Mouse (Mus musculus): ENCODE results near the gene Ndufs3.

Ndufs3 gene

DNA sequence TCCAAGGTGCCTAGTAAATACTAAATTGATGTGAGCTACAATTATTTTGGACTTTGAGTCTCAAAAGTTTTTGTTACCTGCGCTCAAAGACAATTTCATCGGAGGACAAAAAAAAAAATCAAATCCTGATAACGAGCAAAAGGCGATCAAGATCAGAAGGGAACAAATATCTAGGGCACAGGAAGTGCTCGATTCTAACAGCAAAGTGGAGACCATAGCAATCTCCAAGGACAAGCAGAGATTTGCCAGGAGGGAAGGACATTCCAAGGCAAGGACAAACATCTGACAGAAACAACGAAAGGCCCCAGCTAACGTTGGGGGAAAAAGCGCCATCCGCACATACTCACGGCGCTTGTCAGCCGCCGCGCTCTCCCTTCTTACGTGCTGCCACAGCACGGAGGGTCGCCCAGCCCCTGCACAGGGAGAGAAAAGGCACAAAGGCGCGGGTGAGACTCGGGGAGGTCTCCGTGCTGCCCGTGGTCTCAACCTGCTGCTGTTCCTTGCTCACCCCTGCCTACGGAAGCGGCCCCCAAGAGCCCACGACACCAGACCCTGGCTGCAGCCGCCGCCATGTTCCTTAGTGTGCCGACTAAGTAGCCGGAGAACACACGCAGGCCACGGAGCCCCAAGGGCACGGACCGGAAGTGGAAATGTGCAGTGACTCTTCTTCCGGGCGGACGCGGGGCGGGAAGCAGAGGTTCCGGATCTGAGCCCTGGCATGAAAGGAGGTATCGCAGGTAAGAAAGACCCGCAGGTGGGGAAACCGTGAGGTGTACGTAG lies at the start of gene Ndufs3, which contains the start of gene Kbtbd4:
Gene Ndufs3 (minus strand): TSS at position 752 of the 780 bp plus-strand sequence.
Gene Kbtbd4 (plus strand): TSS at position 665 of the 780 bp plus-strand sequence.
- in situ Hi-C loops (cut with MboI, MseI): no loop called here

DNA sequence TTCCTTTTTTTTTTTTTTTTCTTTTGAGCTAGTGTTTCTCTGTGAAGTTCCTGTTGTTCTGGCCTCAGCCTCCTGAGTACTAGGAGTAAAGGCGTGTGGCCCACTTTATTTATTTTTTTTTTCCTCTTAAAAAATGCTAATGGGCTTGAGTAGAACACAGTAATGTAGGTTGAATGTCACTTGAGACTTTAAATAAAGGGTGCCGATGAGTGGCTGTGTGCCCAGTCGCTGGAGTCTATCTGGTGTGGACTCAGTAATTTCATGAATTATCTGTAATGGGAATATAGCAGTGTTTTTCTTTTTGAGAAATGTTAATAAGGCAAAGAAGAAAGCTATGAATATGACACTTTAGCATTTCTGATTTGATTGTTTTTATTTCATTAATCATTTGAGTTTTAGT lies 48.8 kb upstream of the Ndufs3 start:
- in situ Hi-C loops (cut with MboI, MseI): no loop called here

DNA sequence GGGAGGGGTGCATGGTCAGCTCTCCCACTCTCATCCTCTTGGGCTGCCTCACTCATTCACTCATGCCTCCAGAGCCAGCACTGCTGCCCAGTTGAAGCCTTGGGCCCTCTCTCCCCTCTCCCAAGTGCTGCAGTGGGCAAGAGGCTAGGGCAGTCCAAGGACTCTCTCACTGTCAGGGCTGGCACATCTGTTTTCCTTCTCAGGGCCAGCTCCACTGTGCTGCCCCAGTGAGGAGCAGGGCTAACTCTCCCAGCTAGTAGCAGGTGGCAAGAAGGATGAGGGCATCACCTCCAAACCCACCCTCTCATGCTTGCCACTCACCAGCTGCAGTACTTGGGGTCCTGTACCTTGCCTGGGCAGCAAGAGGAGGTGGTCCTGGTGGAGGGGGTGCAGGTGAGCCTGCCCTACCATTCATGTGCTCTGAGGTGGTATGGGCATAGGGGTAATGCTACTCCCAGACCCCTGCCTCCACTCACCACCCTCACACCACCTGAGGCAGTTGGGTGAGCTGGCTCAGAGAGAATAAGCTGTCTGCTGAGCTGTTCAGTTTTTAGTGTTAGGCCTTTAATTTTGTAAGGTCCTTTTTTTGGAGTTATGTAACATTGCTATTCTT lies 46.1 kb upstream of the Ndufs3 start:
- in situ Hi-C loops (cut with MboI, MseI): no loop called here

DNA sequence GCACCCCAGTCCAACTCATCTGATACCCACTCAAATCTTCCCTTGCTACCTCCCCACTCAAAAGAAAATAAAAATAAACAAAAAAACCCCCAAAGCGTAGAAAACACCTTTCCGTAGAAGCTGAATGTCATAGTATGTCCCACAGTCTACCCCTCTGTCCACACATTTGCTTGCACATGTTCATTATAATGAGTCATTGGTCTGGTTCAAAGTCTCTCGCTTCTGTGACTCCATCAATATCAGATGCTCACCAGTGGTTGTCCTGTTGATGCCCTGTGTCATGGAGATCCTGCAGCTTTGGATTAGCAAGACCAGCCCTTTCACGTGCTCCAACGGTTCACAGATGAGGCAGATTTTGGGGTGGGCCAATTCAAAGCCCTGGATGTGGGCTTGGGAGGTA lies 45.5 kb upstream of the Ndufs3 start:
- in situ Hi-C loops (cut with MboI, MseI): no loop called here

DNA sequence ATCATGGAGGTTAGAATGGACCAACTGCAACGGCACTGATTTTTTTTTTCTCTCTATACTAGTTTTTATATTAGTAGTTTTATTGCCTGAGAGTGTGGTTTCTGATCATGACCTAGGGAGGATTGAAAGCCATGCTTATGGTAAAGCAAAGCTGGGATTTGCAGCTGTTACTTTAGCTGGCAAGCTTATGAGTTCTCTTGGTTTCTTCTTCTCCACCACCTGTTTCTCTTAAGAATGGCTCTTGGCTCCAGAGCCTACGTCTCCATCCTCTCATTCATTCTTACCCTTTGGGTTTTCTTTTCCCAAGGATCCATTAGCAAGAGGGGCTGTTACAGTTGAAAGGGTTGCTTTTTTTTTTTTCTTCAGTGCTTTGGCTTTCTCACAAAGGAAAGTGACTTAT lies 37.1 kb upstream of the Ndufs3 start:
- in situ Hi-C loops (cut with MboI, MseI): loop anchor here (5.0 kb wide), 1 partner anchor 36 kb away; no protein-coding TSS in a partner anchor

DNA sequence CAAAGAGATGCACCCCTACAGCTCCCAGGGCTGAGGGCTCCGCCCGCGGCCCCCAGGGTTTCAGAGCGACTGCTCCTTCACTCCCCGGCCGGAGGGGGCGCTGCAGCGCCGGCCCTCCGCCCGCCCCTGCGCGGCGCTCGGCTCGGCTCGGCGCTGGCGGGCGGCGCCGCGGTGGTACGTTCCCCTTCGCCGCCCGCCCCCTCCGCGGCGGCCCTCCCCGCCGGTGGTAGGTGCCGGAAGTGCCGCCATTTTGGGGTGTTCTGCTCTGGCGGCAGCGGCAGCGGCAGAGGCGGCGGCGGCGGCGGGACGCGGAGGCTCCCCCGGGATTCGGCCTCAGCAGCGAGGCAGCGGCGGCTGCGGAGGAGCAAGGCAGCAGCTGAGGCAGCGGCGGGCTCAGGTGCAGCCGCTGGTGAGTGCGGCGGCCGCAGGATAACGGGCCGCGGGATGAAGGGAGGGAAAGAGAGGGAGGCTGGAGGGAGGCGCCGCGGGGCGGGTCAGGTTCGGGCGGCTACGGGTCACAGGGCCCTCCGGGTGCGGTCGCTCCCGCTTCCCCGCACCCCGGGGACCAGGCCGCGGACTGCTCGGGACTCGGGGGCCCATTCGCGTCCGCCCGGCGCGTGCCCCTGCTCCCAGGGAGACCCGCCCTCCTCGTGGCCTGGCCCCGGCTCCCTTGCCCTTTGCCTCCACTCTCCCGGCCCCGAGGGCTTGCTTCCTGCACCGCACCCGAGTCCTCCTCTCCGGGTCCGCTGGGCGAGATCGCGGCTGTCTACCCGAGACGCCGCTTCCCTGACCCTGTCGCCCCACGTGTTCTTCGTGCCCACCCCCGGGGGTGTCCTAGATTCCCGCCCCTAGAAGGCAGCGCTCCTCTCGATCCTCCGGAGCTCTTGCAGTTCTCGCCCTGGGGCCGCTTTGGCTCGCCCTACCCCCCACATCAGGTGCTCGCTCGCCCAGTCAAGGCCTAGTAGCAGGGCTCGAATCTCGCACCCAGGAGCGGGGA lies 35.9 kb upstream of the Ndufs3 start, which contains the start of gene Celf1:
Gene Celf1 (plus strand): TSS at position 150 of the 997 bp plus-strand sequence.
- in situ Hi-C loops (cut with MboI, MseI): loop anchor here (5.0 kb wide), 1 partner anchor 37 kb away; no protein-coding TSS in a partner anchor

DNA sequence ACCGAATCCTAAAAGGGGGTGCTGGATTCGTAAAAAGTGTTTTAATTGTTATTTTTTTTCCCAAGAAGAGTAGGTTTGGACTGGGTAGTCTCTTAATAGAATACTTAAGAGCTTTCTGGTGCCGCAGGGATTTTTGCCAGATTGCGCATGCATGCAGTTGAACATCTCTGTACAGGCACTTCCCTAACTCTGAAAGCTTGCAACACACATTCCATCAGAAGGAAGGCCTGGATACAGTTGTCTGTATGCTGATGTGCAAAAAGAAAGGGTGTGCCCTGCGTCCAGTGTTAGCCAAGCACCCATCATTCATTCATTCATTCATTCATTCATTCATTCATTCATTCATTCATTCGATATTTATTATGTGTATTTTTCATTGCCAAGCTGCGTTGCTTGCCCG lies 35.1 kb upstream of the Ndufs3 start:
- in situ Hi-C loops (cut with MboI, MseI): loop anchor here (5.0 kb wide), 1 partner anchor 38 kb away; no protein-coding TSS in a partner anchor

DNA sequence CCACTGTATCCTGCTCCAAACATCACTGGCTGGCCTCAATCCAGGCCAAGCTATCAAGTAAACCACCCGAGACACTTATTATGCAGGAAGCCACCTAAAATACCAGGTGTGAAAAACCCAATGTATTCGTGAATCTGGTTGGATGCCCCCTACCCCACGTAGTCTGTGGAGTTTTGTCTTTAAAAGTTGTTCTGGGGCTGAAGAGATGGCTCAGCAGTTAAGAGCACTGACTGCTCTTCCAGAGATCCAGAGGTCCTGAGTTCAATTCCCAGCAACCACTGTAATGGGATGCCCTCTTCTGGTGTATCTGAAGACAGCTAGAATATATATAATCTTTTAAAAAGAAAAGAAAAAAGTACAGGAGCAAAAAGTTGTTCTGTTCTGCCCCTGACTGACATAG lies 33.7 kb upstream of the Ndufs3 start:
- in situ Hi-C loops (cut with MboI, MseI): no loop called here

DNA sequence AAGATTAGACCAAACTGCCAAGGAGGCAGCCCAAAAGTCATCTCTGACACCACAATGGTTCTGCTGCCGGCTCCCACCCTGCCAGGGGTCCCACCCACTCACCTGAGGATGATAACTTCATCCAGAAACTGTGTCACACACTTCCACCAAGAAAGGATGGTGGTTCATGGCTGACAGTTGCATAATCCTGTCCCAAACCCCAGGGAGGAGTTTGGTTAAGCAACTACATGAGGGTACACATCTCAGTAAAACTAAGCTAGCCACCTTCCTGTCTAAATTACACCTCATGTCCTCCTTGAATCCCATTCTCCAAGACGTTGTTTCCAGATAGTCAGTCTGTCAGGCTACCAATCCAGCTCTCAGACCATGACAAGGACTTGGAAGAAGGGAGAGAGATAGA lies 27.6 kb upstream of the Ndufs3 start:
- in situ Hi-C loops (cut with MboI, MseI): no loop called here

DNA sequence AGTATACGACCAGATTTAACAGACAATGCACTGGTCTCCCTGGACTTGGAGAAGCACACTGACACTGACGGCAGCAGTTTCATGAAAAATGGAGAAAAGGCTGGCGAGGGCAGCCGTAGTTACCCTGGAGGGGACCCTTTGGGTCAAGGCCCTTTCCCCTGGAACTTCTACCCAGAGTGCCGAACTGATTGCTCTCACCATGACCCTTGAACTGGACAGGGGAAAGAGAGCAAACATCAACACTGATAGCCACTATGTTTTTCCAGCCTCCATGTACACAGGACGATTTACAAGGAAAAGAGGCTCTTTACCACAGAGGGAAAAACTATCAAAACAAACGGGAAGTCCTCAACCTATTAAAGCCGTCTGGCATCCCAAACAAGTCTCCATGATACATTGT lies 27.2 kb upstream of the Ndufs3 start:
- in situ Hi-C loops (cut with MboI, MseI): no loop called here

DNA sequence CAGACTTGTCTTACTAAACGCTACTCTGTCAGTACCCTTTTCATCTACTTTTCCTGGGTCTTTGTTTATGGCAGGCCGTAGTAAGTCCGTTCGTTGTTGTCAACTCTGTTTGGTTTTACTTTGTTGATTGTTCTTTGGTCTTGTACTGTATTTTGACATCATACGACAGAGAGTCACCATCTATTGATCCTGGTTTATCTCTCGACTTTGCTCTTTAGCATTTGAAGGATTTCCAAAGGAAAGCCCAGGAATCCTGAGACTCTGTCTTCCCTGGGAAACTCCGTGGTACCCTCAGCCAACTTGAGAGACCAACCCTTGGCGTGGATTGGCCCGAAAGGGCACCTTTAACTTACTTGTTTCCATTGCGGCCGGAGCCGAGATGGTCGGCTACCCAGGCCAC lies 23.9 kb upstream of the Ndufs3 start:
- in situ Hi-C loops (cut with MboI, MseI): no loop called here

DNA sequence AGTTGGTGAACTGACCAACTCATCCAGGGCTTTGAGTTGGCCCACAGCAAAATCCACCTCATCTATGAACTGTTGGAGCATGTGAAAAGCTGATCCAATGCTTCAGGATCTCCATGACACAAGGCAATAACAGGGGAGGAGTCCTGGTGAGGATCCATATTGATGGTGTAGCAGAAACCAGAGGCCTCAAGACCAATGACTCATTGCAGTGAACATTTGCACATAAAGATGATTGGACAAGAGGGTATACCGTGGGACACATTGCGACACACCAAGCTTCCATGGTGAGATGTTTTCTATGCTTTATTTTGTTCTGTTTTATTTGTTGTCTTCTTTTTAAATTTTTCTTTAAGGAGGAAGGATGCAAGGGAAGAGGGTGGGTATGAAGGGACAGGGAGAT lies 18.0 kb upstream of the Ndufs3 start:
- in situ Hi-C loops (cut with MboI, MseI): no loop called here

DNA sequence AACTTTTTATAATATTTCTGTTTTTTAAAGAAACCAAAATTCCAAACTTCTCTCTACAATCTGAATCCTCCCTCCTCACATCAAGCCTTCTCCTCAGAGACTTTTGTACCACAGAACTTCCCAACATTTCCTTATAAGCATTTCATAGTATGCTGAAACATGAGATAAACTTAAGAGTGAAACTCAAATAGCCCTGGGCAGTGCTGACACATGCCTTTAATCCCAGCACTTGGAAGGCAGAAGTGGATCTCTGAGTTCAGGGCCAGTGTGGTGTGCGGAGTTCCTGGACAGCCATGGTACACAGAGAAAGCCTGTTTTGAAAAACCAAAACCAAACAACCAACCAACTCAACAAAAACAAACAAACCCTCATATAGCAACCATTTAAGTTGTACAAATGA lies 16.6 kb upstream of the Ndufs3 start:
- in situ Hi-C loops (cut with MboI, MseI): no loop called here

DNA sequence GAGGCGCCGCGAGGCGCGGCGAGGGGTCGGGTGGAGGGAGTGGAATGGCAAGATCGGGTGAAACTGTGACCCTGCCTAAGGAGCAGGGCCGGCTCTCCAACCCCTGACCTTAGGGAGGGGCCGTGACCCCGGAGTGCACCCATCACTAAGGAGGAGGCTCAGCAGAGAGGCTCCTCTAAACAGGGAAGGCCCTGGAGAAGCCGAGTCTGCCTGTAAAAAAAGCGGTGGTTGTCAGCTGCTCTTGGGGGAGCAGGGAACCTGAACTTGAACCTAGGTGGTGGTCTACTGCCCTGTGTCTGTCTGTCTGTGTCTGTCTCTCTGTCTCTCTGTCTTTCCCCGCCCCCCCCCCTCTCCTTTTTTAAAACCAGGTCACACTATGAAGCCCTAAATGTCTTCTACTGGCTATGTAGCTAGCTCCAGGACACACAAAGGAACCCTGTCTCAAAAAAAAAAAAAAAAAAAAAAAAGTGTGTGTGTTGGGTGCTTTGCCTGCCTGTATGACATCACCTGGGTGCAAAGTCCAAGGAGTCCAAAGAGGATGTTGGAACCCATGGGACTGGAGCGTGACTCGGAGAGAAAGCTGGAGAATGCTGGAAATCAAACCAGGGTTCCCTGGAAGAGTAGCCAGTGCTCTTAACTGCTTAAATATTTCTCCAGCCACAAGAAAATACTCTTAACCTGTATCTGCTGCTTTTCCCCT lies 13.5 kb upstream of the Ndufs3 start:
- in situ Hi-C loops (cut with MboI, MseI): no loop called here

DNA sequence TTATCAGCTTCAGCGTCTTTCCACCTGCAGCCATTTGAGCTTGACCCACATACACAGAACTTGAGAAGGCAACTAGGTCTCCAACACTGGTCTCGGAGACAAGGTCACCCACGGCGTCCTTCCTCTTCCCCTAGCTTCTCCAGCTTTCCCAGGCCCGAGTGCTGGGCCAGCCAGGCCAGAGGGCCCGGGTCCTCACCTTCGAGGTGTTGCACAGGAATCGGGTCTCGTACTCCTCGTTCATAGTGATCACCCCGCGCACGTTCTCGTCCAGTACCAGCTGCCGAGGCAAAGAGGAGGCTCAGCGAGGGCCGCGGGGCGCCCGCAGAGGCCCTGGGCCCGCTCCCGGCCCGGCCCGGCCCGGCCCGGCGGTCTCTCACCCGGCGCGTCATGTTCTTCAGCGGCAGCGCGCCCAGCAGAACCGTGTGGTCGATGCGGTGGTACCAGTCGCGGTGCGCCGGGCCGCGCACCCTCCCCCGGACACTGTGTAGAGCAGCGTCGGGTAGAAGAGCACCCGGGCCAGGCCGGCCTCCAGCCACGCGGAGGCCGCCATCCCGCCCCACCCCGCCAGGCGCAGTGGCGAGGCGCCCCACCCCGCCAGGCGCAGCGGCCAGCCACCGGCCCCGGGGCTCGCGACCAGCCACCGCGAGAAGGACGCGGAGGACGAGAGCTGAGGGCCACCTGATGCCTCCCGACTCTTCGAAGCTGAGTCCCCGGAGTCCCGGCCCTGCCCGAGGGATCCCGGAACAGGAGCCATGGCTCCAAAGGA lies 12.8 kb upstream of the Ndufs3 start:
- in situ Hi-C loops (cut with MboI, MseI): no loop called here

DNA sequence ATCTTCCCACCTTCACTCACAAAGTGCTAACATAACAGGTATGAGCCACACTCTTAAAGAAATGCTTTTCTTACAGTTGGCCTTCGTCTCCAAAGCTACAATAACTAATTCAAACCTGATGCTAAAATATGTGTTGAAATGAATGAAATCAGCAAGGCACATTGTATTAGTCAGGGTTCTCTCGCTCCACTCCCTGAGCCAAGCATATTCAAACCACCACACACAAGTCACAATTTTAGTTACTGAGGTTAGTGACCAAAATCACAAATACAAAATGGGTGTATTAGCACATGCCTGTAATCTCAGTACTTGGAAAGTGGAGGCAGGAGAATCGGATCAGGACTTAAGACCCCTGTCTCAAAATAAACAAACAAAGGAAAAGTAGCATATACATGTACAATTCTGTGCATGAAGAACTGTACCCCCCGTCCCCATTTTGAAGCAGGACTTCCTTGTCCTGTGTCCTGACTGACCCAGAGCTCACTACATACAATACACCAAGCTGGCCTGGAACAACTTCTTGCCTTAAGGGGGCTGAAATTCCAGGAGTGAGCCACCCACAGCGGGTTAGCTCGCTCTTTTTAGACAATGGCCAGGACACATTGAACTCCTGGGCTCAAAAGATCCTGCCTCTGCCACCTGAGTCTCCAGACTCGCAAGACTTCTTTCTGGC lies 12.1 kb upstream of the Ndufs3 start:
- in situ Hi-C loops (cut with MboI, MseI): no loop called here

DNA sequence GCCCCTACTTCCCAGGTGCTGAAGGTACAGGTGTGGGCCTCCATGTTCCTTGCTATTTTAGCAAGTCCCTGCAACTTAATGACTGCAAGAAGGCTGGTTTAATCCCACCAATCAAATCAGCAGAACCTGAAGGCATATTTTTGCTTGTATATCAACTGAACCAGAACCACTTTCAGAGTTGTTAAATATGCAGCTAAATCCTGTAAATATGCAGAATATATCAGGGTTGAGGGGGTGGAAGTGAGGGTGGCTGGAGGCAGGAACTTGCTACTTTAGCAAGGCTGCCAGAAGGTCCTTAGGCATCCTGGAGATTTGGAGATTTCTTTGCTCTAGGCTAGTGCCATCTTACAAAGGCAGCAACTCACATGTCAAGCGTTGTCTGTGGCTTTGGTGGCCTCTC lies 10.9 kb upstream of the Ndufs3 start:
- in situ Hi-C loops (cut with MboI, MseI): no loop called here

DNA sequence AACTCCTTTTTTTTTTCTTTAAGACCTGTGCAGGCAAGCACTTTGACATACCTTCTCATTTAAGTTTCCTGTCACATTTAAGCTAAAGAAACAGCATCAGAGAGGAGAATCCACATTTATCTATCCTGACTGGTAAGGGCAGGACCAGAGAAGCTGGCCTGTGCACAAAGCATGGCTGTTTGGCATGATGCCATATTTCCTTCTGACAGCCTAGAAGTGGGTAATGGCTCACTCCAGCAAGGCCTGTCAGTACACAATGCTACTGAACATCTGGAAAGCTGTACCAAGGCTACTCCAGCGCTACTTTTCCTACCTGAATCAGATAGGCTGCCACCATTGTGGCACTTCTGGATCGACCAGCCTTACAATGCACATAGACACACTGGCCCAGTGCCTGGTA lies 9.0 kb upstream of the Ndufs3 start:
- in situ Hi-C loops (cut with MboI, MseI): no loop called here

DNA sequence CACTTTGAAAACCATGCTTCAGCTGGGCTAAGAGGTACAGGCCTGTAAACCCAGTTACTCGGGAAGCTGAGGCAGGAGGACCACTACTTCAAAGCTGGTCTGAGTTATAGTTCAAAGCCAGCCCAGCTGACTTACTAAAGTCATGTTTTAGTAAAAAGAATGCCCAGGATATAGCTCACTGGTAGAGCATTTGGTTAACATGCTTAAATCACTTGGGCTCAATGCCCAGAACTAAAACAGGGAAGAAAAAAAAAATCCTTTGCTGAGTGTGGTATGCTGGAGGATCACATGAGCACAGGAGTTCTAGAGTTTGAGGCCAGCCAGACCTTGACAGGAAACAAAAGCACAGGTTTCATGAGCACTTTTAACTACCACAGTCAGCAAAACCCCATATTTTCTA lies 7.0 kb upstream of the Ndufs3 start:
- in situ Hi-C loops (cut with MboI, MseI): no loop called here

DNA sequence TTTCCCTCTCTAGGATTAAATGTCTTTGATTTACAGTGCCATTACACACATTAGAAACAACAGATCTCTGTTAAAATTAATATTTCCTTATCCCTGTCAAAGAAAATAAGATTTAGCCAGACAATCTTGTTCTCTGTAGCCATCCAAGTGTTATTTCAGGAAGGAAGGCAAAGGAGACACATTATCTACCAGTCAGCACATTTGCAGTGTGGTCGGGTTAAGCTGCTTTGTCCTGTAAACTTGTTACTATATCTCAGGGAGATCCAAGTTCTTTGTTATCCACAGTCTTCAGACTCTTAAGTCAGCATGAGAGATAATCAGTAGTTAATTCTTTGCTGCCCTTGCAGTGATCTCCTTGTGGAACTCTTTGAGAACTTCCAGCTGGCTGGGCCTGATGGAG lies 6.2 kb upstream of the Ndufs3 start:
- in situ Hi-C loops (cut with MboI, MseI): no loop called here
